Mouse (Mus musculus) cortical plate, adult 2 months (tissue): ENCODE measurements around the gene Asb17.

Experiments
- CTCF ChIP-seq: fragments of 200-500 bp; IDR thresholded peaks from 2 replicates; pipeline ENCODE4 v1.5.1; 2011; ENCODE audit warnings: mild to moderate bottlenecking, control low read depth, low read length; ENCODE audit not compliant: insufficient read depth; ENCODE audit errors: extremely low read depth
- POLR2A ChIP-seq: fragments of 200-500 bp; IDR thresholded peaks from 2 replicates; pipeline ENCODE4 v1.6.1; 2011; ENCODE audit warnings: mild to moderate bottlenecking, low read length, control low read depth; ENCODE audit not compliant: insufficient read depth; ENCODE audit errors: extremely low read depth

- TF ChIP-seq POLR2A, result no peak
- no peak for TF ChIP-seq CTCF
Measured at GRCm38 (mm10) chr3:153802640-153803039, 41.4 kb upstream of the Asb17 start.
